Mouse (Mus musculus) erythroid progenitor cell, adult 5-6 weeks (primary cell): ENCODE measurements around the gene Rgl1. TPM values are rescaled to one million over a fixed set of nuclear protein-coding genes. Genes with fewer than 3 reads are reported as not detected.

Experiments used
- ATAC-seq: replicated peaks from 2 replicates; pipeline ENCODE4 v1.8.0; 2016; ENCODE audit warnings: moderate number of reproducible peaks, mild to moderate bottlenecking, moderate TSS enrichment, inconsistent platforms; ENCODE audit not compliant: poor library complexity, low FRiP score, severe bottlenecking
- total RNA-seq, 2 experiments: library from RNA; stranded (forward) in 1 of 2; stranded (reverse) in 1 of 2; fragments of 150-400 nt in 1 of 2; fragments of 186-747, 209-891 nt in 1 of 2; gene quantifications; 2 replicates each; pipeline versions ENCODE4 v1.2.3 to v1.2.4; 2015 to 2017; ENCODE audit warnings: low replicate concordance in 2 of 2

Rgl1 gene
- total RNA-seq, 2 experiments from 2014 or later: 8.4 to 32.8 TPM

- no peak for ATAC-seq
Observed at GRCm38 (mm10) chr1:152571340-152571739, 194.8 kb downstream of the Rgl1 start.

GRCm38 (mm10) chr1:152570681-152571080, 195.5 kb downstream of the Rgl1 start:
- no peak for ATAC-seq

- no peak for ATAC-seq
Observed at GRCm38 (mm10) chr1:152563282-152563681, 202.9 kb downstream of the Rgl1 start.

- no peak for ATAC-seq
Observed at GRCm38 (mm10) chr1:152562877-152563276, 203.3 kb downstream of the Rgl1 start.

- no peak for ATAC-seq
Observed at GRCm38 (mm10) chr1:152560477-152560876, 205.7 kb downstream of the Rgl1 start.

GRCm38 (mm10) chr1:152556576-152557281, 209.4 kb downstream of the Rgl1 start:
- ATAC-seq: no peak

- ATAC-seq: no peak
Observed at GRCm38 (mm10) chr1:152555944-152556573, 210.1 kb downstream of the Rgl1 start.

GRCm38 (mm10) chr1:152553912-152554547, 212.1 kb downstream of the Rgl1 start:
- ATAC-seq: no peak

- ATAC-seq: no peak
Observed at GRCm38 (mm10) chr1:152550973-152551372, 215.2 kb downstream of the Rgl1 start.

GRCm38 (mm10) chr1:152550544-152550943, 215.6 kb downstream of the Rgl1 start:
- ATAC-seq: no peak

- ATAC-seq: no peak
Observed at GRCm38 (mm10) chr1:152549061-152549738, 217.0 kb downstream of the Rgl1 start.

GRCm38 (mm10) chr1:152543449-152544159, 222.5 kb downstream of the Rgl1 start:
- no peak for ATAC-seq

GRCm38 (mm10) chr1:152542747-152543378, 223.3 kb downstream of the Rgl1 start:
- no peak for ATAC-seq

GRCm38 (mm10) chr1:152540304-152540887, 225.8 kb downstream of the Rgl1 start:
- ATAC-seq: no peak

GRCm38 (mm10) chr1:152538817-152539216, 227.3 kb downstream of the Rgl1 start:
- ATAC-seq: no peak

- no peak for ATAC-seq
Observed at GRCm38 (mm10) chr1:152537186-152537585, 229.0 kb downstream of the Rgl1 start.

- no peak for ATAC-seq
Observed at GRCm38 (mm10) chr1:152536416-152537018, 229.6 kb downstream of the Rgl1 start.

- no peak for ATAC-seq
Observed at GRCm38 (mm10) chr1:152534531-152534930, 231.6 kb downstream of the Rgl1 start.

- ATAC-seq: no peak
Observed at GRCm38 (mm10) chr1:152531498-152531897, 234.7 kb downstream of the Rgl1 start.
